Mouse (Mus musculus): ENCODE measurements around the gene Hps1.

Gene Hps1

DNA sequence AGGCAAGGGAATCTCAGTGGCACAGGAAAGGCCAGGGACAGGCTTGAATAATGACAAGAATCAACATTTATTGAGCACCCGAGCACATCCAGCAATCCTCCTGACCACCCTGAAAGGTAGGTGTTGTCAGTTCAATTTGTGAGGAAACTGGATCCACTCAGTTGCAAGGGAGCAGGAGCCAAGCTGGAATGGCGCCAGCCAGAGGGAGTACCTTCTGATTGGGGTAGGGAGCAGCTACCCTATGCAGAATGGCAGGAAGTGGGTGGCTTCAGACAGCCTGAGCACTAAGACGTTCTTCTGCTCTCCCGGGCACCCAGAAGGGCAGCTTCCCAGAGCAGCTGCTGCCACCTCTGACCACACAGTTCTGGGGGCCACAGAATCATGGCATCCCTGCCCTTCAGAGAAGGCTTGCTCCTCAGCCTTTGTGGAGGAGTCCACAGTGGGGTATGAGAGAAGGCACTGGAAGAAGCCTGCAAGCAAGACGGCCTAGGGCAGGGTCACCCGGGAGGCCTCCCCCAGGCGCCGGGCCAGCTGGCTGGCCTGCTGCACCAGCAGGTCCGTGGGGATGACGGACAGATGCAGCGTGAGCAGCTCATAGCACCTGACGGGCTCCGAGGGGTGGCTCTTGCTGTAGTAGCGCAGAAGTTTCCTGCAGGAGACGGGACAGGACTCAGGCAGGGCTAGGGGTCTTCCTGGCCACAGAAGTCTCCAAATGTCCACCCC lies 24.5 kb downstream of the Hps1 start:
- no peak for DNase-seq (ENCODE audit: low read depth)

DNA sequence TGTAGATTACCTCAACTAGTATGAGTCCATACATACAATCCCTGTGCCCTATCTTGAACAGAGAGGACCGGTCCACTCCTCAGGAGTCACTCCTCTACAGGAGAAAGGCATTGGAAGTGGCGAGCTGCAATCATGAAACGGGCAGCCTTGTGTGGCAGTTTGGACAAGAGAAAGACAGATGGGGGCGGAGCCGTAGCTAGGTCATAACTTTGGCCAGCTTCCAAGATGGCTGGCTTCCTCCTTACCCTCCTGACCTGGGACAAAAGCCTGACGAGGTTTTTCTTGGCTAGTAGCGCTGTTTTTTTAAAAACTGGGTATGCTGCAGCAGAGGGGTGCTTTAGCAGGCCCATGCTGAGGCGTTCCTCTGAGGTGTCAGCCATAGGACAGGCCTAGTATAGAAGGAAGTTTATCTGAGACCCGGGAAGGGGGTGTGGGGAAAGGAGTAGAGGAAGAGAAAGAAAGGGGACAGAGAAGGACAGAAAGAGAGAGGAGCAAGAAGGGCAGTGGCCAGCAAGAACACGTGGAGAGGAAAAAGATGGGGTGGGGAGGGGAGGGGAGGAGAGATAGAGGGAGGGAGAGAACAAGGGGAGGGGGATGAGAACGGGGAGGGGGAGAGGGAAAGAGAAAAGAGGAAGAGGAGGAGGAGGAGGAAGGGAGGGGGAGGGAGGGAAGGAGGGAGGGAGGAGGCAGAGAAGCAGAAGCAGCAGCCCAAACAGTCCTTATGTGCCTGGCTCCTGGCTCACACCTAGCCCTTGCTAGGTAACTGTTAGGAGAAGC lies 26.4 kb downstream of the Hps1 start:
- DNase-seq (ENCODE audit: low read depth) = no peak

DNA sequence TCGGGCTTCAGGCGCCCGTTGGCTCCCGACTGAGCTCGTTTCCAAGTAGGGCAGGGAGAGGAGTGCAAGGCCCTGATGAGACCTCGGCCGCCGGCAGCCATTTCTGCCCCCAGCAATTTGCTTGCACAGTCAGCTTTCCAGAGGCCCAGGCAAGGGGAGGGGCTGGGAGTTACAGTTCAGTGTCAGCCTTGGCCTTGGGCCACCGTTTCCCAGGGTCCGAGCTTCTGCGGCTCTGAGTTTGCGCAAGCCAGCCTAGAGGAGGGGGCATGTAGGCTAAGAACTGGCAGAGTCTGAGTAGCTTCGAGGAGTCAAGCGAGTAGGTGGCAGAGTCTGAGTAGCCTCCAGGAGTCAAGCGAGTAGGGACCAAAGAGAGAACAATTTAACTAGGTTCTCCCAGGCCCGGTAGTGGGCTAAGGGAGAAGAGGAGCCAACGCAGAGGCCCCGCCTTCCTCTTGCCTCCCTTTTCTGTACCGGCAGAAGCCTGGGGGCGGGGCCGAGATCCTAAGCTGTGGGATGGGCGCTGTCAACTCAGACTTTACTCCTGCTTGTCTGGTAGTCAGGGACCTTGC lies 27.3 kb downstream of the Hps1 start, which contains the start of gene Pyroxd2:
Pyroxd2 (minus strand) TSS at position 413 of the 569 bp plus-strand sequence.
- no peak for DNase-seq (ENCODE audit: low read depth)

DNA sequence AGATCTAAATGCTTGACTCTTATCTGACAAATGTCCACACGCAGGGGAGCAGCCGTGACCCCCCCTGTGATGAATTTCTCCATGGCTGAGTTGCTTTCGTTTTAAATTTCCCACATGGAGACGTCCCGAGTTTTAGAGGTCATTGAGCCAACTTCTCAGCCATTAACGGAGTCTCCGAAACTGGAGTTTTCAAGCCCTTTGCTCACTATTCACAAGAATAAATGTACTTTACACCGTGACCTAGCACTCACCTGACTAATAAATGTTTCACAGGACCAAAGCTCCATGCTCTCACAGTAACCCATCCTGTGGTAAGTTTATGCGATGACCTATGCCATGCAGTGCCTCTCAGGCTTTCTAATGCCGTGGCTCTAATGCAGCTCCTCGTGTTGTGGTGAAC lies 29.6 kb downstream of the Hps1 start:
- no peak for DNase-seq (ENCODE audit: low read depth)

DNA sequence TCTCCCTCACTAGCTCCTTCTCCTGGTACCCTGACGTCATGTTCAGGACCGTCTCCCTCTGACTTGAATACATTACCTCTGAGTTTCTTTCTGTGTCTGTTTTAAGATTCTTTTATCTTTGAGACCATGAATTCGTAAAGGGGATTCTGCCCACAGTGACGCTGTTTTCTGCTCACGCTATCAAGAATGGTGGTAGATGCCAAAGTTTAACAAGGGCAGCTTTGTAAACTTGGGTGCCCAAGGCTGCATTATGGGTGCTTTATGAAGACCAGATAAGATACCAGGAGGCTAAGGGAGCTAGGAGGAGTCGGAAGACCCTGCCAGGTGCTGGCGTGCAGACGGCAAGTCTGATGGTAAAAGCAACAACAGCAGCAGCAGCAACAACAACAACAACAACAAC lies 33.1 kb downstream of the Hps1 start:
- no peak for DNase-seq (ENCODE audit: low read depth)

DNA sequence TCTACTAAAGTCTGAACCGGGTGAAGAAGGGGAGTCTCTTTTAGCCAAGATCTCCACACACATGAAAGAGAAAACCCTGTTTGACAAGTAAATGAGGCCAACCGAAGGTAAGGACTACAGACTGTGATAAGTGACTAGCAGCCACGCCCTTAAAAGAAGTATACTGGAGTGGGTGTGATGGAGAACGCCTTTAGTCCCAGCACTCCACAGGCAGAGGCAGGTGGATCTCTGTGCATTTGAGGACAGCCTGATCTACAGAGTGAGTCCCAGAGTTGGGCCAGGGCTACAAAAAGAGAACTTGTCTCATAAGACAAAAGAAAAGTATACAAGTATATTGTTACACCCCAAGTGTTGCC lies 33.9 kb downstream of the Hps1 start:
- no peak for DNase-seq (ENCODE audit: low read depth)

DNA sequence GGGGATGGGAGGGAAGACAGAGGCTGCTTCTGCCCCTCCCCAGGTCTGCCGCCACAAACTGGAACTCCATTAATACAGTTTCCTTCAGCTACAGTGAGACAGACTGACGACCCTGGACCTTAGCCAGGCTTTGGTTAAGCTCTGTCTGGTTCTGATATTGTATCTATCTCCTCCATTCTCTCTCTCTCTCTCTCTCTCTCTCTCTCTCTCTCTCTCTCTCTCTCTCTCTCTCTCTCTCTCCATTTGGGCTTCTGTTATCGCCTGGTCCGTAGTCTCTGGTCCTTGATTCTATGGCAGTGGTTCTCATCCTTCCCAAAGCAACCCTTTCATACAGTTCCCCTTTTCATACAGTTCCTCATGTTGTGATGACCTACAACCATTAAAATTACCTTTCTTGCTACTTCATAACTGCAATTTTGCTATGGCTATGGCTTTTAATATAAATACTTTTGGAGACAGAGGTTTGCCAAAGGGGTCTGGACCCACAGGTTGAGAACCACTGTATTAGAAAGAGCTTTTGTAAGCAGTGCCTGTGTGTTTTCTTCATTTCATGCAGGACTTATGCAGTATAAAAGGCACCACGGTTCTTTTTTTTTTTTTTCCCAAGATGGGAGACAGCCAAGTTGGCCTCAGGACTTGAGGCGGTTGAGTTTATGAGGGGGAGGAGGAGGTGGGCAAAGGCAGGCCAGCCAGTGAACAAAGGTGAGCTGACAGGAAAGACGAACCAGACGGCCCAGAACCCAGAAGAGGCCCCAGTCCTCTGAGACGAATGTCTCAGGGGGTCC lies 34.5 kb downstream of the Hps1 start:
- DNase-seq (ENCODE audit: low read depth) = no peak

DNA sequence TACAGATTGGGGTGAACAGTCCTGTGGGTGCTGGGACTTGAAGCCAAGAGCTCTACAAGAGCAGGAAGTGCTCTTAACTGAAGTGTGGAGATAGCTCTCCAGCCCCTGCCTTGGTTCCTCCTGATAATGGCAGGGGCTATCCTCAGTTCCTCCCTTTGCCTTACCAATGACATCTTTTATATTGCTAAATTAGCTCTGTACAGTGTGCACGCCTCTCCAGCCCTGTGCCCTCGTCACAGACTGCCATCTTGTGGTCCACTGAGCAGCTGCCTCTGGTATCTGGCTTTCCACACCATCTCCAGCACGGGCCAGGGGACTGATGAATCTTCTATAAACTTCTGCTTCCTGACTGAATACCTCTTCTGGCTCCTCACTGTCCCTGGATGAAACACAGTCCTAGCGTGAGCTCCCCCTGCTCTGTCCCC lies 35.6 kb downstream of the Hps1 start:
- peak; percentile 42 for DNase-seq (ENCODE audit: low read depth)

DNA sequence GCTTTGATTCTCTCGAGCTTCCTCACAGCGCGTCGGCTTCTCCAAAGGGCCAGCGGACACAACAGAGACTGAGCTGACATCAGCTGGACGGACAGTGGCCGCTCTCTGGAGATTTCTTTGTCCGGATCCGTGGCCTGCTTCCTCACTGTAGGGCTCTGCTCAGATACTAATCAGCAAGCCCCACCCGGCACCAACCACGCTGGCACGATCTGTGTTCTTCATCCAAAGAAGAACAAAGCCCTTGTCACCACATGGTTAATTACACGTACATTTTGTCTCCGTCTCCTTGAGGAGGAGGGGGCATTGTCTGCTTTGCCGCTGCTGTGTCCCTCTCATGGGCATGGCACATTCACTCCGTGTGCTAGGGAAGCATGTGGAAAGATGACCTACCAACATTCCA lies 36.5 kb downstream of the Hps1 start:
- no peak for DNase-seq (ENCODE audit: low read depth)

DNA sequence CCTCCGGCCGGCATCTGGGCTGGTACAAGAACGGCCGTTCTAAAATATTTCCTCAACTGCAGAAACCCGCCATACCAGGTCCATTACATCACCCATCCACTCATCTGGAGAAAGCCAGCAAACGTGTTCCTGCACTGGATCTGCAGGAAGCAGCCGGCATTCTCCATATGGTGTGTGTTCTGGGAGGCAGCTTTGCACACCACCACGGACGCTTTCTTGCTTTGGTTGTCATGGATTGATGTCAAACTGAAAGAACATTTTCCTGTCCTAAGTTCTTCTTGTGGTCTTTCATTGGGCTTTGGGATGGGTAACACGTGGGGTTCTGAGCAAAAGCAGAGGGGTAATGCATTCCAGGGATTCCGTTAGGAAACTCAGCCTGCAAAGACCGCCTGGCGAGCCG lies 37.9 kb downstream of the Hps1 start:
- DNase-seq (ENCODE audit: low read depth) = no peak

DNA sequence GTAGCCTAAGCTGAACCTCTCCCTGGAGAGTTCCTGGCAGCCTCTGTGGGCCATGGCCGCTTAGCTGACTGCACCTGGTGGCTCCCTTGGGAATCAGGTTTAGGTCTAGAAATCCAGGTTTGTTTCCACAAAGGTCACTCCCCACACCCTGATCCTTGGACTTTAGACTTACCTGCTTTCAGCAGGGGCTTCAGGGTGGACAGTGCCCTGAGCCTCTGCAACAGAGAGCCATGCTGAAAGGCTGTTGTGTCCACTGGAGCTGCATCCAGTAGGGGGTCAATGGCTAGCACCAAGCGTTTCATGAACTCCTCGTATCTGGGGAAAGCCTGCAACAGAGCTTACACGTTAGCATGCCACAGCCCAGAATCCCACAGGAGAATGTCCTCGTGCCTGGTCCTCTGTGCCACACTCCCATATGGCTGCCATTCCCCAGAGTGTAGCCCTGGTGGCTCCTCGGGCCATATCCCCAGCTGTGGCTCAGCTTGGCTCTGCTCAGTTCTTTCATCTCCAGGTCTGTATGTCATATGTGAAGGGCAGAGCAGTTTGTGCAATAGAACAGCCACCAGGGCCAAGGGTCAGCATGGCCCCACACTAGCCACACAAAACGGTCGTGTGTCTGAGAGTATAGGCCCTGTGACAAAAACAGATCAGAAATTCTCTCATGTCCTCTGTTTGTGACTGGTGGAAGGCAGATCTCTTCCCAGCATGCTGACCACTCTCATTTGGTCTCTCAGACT lies 39.4 kb downstream of the Hps1 start:
- DNase-seq (ENCODE audit: low read depth) = no peak

DNA sequence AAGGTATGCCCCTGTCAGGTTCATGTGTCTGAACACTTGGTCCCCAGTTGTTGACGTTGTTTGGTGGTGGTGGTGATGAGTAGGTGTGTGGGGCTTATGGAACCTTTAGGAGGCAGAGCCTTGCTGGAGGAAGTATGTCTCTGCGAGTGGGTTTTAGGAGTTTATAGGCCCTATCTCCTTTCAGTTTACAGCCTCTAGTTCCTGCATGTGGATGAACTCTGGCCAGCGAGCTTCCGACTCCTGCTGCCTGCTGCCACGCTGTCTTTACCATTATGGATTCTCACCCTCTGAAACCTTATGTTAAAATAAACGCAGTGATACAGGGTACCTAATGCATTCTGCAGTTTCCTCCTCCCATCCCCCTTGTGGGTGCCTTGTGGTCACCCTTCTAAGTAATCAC lies 40.0 kb downstream of the Hps1 start:
- no peak for DNase-seq (ENCODE audit: low read depth)

DNA sequence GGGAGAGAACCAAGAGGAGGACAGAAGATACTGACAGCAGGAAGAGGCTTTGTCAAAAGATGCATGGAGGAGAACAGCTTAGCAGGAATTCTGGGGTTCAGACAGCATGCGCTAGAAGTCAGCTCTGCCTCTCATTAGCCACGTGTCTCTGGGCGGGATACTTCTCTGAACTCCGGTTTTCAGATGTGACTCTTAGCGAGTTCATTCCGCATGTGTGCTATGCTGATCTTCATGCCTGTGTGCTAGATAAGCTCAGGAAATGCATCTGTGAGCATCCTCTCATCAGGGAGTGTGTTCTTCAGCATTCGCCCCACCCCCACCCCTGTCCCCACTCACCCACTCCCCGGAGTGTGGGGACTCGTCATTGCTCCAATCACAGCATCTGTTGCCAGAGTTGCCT lies 42.0 kb downstream of the Hps1 start:
- peak; percentile 35 for DNase-seq (ENCODE audit: low read depth)

DNA sequence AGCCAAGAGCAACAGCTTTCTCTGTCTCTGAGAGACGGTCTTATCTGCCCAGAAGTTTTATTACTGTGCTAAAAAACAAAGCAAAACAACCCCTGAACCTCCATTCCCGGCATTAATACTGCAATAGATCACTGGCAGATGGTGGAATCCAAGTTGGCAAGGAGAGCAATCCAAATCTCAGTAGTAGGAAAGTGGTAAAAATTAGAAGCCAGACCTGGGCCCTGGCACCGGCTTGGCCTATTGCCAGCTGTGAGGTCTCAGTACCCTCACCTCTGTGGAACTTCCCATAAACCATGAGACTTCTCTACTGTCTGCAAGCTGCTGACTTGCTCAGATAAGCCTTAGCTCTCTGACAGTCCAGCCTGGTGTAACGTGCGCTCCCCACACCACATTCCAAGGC lies 44.8 kb downstream of the Hps1 start:
- no peak for DNase-seq (ENCODE audit: low read depth)

DNA sequence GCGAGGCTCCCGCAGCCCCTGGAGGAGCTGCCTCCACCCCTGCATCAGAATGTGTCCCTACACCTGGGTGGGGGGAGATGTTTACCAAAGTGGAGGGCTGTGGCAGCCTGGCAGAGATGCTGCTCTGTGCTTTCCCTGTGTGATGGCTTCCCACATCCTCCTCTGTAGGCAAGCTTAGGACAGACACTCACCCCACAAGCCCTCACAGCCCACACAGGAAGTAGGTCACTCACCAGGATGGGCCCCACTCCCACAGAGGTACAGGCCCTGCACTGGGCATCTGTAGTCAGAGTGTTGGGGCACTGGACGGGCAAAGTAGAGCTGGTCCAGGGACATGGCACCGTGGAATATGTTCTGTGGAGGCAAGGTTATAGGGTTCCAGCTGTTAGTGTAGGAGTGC lies 52.4 kb downstream of the Hps1 start:
- no peak for DNase-seq (ENCODE audit: low read depth)

DNA sequence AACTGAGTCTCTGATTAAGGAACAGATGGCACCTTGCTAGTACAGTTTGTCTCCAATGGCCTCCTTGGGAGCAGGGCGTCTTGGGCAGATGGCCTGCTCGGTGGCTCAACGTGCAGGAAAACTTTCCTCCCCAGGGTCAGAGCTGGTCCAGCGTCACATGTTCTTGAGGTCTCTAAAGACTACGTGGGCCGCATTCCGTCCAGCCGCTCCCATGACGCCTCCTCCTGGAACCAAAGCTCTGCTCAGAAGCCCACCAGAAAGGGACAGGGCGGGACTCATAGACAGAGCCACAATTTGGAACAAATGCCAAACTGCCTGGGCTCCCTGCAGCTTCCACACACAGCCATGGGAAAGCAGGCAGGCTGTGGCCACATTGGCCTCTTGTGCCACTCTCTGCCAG lies 53.0 kb downstream of the Hps1 start:
- no peak for DNase-seq (ENCODE audit: low read depth)

DNA sequence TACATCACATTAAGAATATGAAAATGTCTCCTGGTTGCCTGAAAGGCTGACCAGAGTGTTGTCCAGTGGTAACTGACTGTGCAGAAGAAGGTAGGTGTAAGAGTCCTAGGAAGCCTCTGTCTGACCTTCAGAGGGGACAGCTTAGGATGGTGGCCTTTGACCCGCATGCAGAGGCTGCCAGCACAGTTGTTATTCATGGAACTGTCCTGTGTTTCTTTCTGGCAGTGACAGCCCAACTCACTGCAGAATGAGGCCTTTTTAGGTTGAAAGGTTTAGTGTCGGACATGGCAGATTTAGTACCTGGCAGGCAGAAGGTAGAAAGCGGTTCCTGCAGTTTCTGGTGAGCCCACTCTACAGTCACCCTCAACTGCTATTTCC lies 53.8 kb downstream of the Hps1 start:
- no peak for DNase-seq (ENCODE audit: low read depth)

DNA sequence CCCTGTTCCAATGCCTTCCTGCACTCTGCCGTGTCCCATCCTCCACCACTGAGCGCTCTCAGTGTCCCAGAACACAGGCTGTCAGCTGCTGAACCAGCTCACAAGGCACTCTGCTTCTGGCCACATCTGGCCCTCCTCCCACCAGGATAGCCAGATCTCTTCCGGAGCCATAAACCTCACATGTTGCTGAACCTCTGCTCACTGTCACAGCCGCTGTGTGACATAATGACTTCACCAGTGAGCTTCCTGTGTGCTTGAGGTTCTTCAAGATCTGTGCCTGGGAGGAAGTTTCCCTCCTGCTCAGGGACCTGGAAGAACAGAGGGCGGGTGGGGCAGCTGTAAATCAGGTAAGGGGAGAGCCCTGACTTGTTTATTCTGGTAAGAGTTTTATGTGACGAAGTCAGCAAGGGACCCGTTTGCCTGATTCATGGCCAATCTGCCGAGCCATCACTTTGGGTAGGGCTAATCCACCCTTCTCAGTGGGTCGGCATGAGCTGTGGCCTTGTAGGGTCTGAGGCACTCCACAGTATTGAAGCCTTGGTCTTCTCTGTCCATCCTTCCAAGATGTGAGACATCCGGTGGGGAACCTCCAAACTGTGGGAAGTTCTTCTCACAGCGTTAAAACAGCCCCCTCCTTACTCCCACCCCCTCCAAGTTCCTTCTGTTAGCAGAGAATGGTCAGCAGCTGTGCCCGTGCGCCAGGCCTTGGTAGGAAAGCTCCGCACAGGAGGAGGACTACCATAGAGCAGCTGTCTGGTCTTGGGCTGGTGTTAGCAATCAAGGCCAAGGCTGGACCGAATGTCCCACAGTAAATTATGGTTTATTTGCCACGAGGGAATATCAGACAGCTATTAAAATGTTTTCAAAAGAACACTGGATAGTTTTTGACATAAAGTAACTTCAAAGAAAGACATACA lies 54.5 kb downstream of the Hps1 start:
- peak; percentile 42 for DNase-seq (ENCODE audit: low read depth)

DNA sequence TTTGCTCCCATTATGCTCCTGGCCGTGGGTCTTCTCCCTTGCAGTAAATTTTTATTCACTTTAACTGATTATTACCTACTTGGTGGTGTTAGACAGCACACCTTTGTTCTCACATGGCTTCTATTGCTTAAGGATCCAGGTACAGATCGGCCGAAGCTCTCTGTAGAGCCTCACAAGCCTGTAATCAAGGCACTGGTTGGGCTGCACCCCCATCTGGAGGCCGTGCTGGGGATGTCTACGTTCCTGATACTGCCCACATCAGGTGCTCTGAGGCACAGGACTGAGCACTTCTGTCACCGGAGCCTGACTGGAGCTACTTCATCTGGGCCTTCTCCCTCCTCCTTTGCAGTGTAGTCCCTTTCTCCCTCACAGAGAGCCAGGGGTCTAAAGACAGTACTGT lies 56.5 kb downstream of the Hps1 start:
- DNase-seq (ENCODE audit: low read depth) = no peak

DNA sequence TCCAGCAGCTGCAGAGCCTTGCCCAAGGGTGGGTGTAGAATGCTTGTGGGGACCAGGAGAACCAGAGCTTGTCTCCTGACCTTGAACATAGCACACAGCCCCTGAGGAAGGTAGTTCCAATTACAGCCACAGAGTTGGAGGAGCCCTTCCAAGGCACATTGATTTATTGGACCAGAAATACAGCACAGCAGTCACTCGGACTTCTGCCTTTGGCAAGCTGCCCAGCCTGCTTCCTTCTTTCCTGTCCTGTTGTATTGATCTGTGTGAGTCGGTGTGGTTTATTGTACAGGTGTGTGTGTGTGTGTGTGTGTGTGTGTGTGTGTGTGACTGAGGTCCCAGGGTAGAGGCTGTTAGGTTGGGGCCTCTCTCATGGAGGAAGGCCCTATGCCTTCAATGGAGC lies 57.3 kb downstream of the Hps1 start:
- no peak for DNase-seq (ENCODE audit: low read depth)

DNA sequence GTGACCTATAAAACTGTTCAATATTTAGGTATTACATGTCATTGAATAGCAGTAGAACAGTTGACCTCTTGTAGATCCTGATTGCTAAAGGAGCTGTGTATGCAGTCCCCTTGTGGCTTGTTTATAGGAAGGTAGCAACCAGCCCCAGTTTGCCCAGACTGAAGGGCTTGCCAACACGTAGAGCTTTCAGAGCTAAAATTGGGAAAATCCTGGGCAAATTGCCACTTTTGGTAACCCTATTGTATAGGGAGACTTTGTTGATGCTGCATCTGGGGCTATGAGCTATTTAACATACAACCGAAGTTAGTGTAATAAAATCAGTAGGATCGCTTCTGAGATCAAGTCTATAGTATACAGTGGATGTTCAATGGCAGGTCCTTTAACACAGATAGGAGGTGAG lies 61.7 kb downstream of the Hps1 start:
- DNase-seq (ENCODE audit: low read depth) = no peak

Data from naive thymus-derived CD4-positive, alpha-beta T cell, adult 2 months (primary cell).